Mouse (Mus musculus) megakaryocyte, embryonic 14.5 days (primary cell): ENCODE measurements around the gene Zzz3.

Source experiments
- FLI1 ChIP-seq: IDR thresholded peaks from 2 replicates; pipeline ENCODE4 v1.6.1; 2012; ENCODE audit warnings: low read length, inconsistent platforms, mixed read lengths
- GATA1 ChIP-seq: IDR thresholded peaks from 3 replicates; pipeline ENCODE4 v1.6.1; 2012; ENCODE audit warnings: mixed read lengths, low read length, inconsistent platforms, borderline replicate concordance

DNA sequence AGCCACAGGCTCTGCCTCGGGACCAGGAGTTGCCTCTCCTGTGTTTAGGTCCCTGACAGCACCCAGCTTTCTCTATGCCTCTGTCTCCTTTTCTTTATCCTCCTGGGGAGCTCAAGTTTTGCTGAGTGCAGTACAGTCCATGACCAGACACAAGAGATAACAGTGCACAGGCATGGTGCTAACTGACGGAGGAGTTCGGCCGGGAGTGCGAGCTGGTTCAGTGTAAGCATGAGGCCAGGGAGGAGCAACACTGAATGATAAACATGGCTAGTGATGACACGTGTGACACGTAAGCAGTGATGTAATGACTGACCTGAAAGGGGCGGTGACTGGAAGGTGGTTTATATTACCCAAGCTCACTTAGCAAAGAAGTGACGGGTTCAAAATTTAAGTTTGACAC, 71.6 kb downstream of the Zzz3 start:
- TF ChIP-seq GATA1, result no peak
- TF ChIP-seq FLI1, result no peak
